Mouse (Mus musculus): Measurements from ENCODE around the gene Ccl1. TPM values are rescaled to one million over a fixed set of nuclear protein-coding genes. Genes with fewer than 3 reads are reported as not detected.
A peak's percentile ranks its signal among the peaks of the same experiment; 100 is the strongest.

The Ccl1 gene
- total and polyA plus RNA-seq, 2 experiments from 2014 or later: 1.3 TPM; not detected in 1

DNA sequence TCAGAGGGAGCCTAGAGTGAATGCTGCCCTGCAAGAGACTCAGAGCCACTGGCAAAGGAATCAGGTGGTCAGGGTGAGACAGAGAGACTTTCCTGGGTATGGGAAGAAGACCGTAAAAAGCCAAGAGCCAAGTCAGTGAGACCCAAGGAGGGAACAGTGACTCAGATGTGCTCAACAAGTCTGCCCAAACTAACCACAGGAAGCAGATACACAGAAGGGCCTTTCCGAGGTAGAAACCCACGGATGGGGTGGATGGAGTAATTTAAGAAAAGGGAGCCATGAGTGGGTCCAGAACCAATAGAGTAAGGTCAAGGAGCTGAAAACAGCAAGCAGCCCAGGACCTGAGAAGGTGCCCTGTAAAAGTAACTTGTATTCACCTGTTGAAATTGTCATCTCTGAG is 101.8 kb downstream of the Ccl1 start:
- H3K9me3 ChIP-seq (ENCODE audit: low read length): no peaks in the 10 kb centered on the region
- H3K4me3 ChIP-seq (ENCODE audit: low read depth, low read length): no peak overlapping the region
- no peaks in the 10 kb centered on the region for H3K4me1 ChIP-seq (ENCODE audit: insufficient read depth, low read length)
- ATAC-seq (ENCODE audit: low FRiP score): no peak
- no peaks in the 10 kb centered on the region for H3K27me3 ChIP-seq (ENCODE audit: insufficient read depth, low read length)
- no peak overlapping the region for H3K27ac ChIP-seq (ENCODE audit: low read depth, low read length)
- H3K4me2 ChIP-seq (ENCODE audit: low read depth, low read length, poor library complexity, severe bottlenecking): no peak overlapping the region
- 87% methylated on average over 3 of the region's 3 CpGs for WGBS
- no peak for TF ChIP-seq CTCF (IDR thresholded peaks at IDR 0.05)
- H3K36me3 ChIP-seq (ENCODE audit: insufficient read depth, low read length): no peaks in the 10 kb centered on the region
- no peak overlapping the region for H3K9ac ChIP-seq (replicated peaks; ENCODE audit: low read length, poor library complexity, severe bottlenecking)
- DNase-seq (ENCODE audit: low spot score): no peak

- Histone ChIP-seq H3K36me3 (ENCODE audit: insufficient read depth, low read length) (no peaks in the 10 kb centered on the region), H3K9me3 (ENCODE audit: low read length) (no peaks in the 10 kb centered on the region), H3K27me3 (ENCODE audit: insufficient read depth, low read length) (no peaks in the 10 kb centered on the region), H3K4me1 (ENCODE audit: insufficient read depth, low read length) (no peaks in the 10 kb centered on the region), H3K9ac (replicated peaks; ENCODE audit: low read length, poor library complexity, severe bottlenecking) (no peak overlapping the region), H3K4me3 (ENCODE audit: low read depth, low read length) (no peak overlapping the region), H3K4me2 (ENCODE audit: low read depth, low read length, poor library complexity, severe bottlenecking) (no peak overlapping the region), H3K27ac (ENCODE audit: low read depth, low read length) (no peak overlapping the region)
- no peak for DNase-seq (ENCODE audit: low spot score)
- WGBS: 90% methylated on average over 3 of the region's 3 CpGs
- ATAC-seq (ENCODE audit: low FRiP score): no peak
- no peak for TF ChIP-seq CTCF (IDR thresholded peaks at IDR 0.05)
Observed at GRCm38 (mm10) chr11:82197774-82198173, 107.7 kb downstream of the Ccl1 start.

DNA sequence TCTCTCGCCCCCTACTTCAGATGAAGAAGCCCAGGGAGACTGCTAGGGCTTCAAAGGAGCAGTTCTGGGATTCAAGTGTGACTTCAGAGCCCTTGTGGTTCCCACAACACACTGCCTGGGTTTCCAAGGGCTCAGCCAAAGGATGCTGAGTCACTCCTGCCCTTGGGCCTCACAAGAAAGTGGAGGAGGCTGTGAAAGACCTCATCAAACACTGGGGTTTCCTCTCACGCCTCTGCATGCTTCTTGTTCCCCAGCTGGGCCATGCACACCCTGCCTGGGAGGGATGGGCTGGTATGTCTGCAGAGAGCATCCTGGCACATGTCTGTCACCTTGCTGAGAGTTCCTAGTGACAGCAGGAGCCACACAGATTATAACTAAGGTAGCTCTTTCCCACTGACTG is 110.5 kb downstream of the Ccl1 start:
- Histone ChIP-seq H3K27me3 (ENCODE audit: insufficient read depth, low read length) (no peaks in the 10 kb centered on the region), H3K4me3 (ENCODE audit: low read depth, low read length) (no peak overlapping the region), H3K9me3 (ENCODE audit: low read length) (no peaks in the 10 kb centered on the region), H3K9ac (replicated peaks; ENCODE audit: low read length, poor library complexity, severe bottlenecking) (no peak overlapping the region), H3K27ac (ENCODE audit: low read depth, low read length) (no peak overlapping the region), H3K36me3 (ENCODE audit: insufficient read depth, low read length) (no peaks in the 10 kb centered on the region), H3K4me1 (ENCODE audit: insufficient read depth, low read length) (no peaks in the 10 kb centered on the region; the same call in 1 of the 2 replicates), H3K4me2 (ENCODE audit: low read depth, low read length, poor library complexity, severe bottlenecking) (no peak overlapping the region)
- WGBS: 66% methylated on average over 2 of the region's 2 CpGs
- DNase-seq (ENCODE audit: low spot score): no peak
- no peak for ATAC-seq (ENCODE audit: low FRiP score)
- no peak for TF ChIP-seq CTCF (IDR thresholded peaks at IDR 0.05)

- Histone ChIP-seq H3K4me2 (ENCODE audit: low read depth, low read length, poor library complexity, severe bottlenecking) (no peak overlapping the region), H3K9me3 (ENCODE audit: low read length) (no peaks in the 10 kb centered on the region), H3K27me3 (ENCODE audit: insufficient read depth, low read length) (no peaks in the 10 kb centered on the region), H3K9ac (replicated peaks; ENCODE audit: low read length, poor library complexity, severe bottlenecking) (no peak overlapping the region), H3K4me1 (ENCODE audit: insufficient read depth, low read length) (no peaks in the 10 kb centered on the region; the same call in 1 of the 2 replicates), H3K27ac (ENCODE audit: low read depth, low read length) (no peak overlapping the region), H3K36me3 (ENCODE audit: insufficient read depth, low read length) (no peaks in the 10 kb centered on the region), H3K4me3 (ENCODE audit: low read depth, low read length) (no peak overlapping the region)
- ATAC-seq (ENCODE audit: low FRiP score): no peak
- 31% methylated on average over 9 of the region's 9 CpGs for WGBS
- TF ChIP-seq CTCF (IDR thresholded peaks at IDR 0.05): no peak
- peak; percentile 54 for DNase-seq (ENCODE audit: low spot score)
Observed at GRCm38 (mm10) chr11:82193826-82194225, 111.7 kb downstream of the Ccl1 start.

DNA sequence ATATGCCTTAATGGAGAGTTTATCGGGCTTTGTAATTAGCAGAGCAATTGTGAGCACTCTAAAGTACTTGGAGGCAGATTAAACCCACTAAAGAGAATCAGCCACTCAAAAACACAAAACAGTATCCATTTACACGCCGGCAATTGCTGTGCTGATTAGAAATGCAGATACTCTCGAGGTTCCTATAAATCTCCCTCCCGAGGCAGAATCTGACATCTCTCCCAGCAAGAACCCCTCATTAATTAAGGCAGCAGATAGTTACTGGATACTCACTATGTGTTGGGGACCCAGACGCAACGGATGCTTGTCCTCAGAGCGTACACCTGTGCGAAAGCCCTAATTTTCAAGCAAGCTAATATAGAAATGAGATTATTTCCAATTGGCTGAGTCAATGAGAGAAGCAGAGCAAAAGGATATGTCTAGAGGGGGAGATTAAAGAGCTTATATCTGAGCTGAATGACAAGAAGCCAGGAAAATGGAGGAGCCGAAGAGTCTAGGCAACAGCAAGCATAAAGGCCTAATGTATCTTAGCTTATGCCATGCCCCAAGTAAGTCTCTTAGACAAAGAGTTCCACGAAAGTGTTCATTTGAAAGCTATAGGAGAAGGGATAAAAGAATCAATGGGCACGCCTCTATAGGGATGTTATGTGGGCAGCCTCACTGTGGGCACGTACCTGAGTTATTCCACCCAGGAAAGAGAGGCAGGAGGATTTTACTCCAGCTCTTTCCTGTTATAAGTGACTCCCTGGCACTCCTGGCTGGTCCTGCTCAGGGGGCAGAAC is 115.5 kb downstream of the Ccl1 start:
- H3K9me3 ChIP-seq (ENCODE audit: low read length): no peaks in the 10 kb centered on the region
- H3K4me1 ChIP-seq (ENCODE audit: insufficient read depth, low read length): no peaks in the 10 kb centered on the region; the same call in 1 of the 2 replicates
- H3K36me3 ChIP-seq (ENCODE audit: insufficient read depth, low read length): no peaks in the 10 kb centered on the region
- H3K4me3 ChIP-seq (ENCODE audit: low read depth, low read length): no peak overlapping the region
- ATAC-seq (ENCODE audit: low FRiP score): no peak
- WGBS: 43% methylated on average over 13 of the region's 13 CpGs
- H3K27me3 ChIP-seq (ENCODE audit: insufficient read depth, low read length): no peaks in the 10 kb centered on the region
- H3K9ac ChIP-seq (replicated peaks; ENCODE audit: low read length, poor library complexity, severe bottlenecking): no peak overlapping the region
- H3K27ac ChIP-seq (ENCODE audit: low read depth, low read length): no peak overlapping the region
- DNase-seq (ENCODE audit: low spot score): peak; percentile 36
- TF ChIP-seq CTCF (IDR thresholded peaks at IDR 0.05): no peak
- H3K4me2 ChIP-seq (ENCODE audit: low read depth, low read length, poor library complexity, severe bottlenecking): peak overlapping the region; percentile 15; the same call in 1 of the 2 replicates

DNA sequence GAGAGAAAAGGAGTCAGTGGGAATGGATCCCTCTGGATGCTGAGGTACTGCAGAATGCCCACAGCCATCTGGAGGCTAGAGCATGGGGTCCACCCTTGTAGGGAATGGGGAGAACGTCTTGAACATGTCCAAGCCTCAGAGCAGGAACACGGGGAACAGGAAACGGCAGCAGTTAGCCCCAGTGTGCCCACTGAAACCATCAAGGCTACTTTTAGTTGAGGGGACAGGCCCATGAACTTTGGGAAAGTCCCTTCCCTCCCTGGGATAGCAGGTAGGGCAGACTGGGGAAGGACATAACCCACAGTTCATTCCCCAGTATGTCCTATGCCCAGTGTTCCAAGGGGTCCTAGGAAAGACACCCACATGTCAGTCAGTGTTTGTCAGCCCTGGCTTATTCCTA is 119.8 kb downstream of the Ccl1 start:
- no peak overlapping the region for H3K4me3 ChIP-seq (ENCODE audit: low read depth, low read length)
- H3K4me1 ChIP-seq (ENCODE audit: insufficient read depth, low read length): no peaks in the 10 kb centered on the region; the same call in 1 of the 2 replicates
- H3K9ac ChIP-seq (replicated peaks; ENCODE audit: low read length, poor library complexity, severe bottlenecking): no peak overlapping the region
- no peaks in the 10 kb centered on the region for H3K36me3 ChIP-seq (ENCODE audit: insufficient read depth, low read length)
- TF ChIP-seq CTCF (IDR thresholded peaks at IDR 0.05): no peak
- WGBS: 84% methylated on average over 3 of the region's 3 CpGs
- DNase-seq (ENCODE audit: low spot score) (no peak), ATAC-seq (ENCODE audit: low FRiP score) (no peak)
- no peak overlapping the region for H3K4me2 ChIP-seq (ENCODE audit: low read depth, low read length, poor library complexity, severe bottlenecking)
- no peaks in the 10 kb centered on the region for H3K9me3 ChIP-seq (ENCODE audit: low read length)
- H3K27ac ChIP-seq (ENCODE audit: low read depth, low read length): no peak overlapping the region
- H3K27me3 ChIP-seq (ENCODE audit: insufficient read depth, low read length): no peaks in the 10 kb centered on the region
